Mouse (Mus musculus): ENCODE data around the gene Lenep.

Lenep gene

DNA sequence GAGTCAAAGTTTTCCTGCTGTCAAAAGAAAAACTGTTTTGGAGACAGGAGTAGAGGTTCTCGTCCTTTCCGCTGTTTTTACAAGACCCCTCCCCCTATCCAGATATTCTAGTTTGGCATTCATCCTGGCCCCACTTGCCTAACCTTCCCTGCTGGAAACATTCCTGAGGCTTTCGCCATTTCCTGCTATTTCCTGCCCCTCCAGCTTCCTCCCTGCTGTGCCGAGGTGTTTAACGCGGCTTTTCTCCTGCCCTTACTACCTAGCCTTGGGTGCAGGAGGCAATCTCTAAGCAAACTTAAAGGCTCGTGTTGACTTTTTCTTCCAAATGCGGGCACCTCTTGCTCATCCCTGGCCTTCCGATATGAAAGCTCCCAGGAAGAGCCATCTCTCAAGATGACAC, 17.0 kb upstream of the Lenep start:
- no peak for DNase-seq

DNA sequence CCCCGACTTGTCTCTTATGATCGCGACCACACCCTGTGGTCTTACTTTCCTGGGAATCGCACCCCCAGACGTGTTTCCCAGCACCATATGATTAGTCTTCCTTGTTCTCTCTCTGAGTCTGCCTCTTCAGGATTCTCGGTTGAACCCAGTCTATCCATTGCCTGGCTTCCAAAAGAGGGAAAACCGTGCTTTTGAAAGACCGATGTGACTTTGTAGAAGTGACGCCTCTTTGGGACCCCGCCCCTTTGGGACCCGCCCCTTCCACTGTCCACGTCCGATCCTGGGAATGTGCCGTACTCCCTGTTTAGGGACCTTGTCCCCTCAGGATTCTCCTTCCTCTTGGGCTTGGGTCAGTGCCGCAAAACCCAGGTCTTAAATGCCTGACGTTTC, 16.3 kb upstream of the Lenep start:
- DNase-seq = no peak

GRCm38 (mm10) chr3:89418170-89418860, 15.7 kb upstream of the Lenep start, which contains the start of the genes Cks1b and Shc1:
Cks1b (minus strand) TSS chr3:89418383.
Shc1 (plus strand) TSS chr3:89418443.
- peak; percentile 90 for DNase-seq

DNA sequence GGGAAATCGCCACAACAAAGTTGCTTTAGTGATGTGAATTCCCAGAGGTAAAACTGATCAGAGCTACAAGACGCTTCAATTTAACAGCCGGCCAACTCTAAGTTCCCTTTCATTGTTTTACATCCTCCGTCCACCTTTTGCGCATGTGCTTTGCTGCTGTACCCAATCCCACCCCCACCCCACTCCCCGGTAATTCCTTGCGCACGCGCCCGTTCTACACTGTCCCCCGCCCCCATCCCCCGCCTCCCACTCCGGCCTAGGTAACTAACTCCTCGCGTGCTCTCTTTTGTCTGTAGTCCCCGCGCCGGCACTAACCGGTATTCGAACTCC, 15.2 kb upstream of the Lenep start:
- no peak for DNase-seq

DNA sequence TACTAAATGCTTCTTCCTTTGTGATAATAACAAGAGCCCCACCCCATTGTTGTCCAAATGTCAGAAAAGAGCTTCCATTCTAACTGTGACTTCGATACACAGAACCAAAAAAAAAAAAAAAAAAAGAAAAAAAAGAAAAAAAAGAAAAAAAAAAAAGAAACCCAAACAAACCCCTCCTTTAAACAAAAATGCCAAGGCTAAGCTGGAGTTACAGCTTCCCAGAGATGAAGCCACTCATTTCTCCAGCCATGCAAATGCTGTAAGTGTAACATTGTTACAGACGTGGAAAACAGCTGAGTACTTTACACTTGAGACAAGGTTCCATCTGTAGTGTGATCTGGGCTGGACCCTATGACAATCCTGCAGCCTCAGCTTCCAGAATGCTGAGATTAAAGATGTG, 14.5 kb upstream of the Lenep start:
- DNase-seq = no peak

GRCm38 (mm10) chr3:89416158-89416557, 13.6 kb upstream of the Lenep start:
- no peak for DNase-seq

- peak; percentile 99 for DNase-seq
Measured at GRCm38 (mm10) chr3:89411490-89412393, 9.1 kb upstream of the Lenep start, which contains the start of gene Flad1. Flad1 (minus strand) TSS chr3:89411870.

DNA sequence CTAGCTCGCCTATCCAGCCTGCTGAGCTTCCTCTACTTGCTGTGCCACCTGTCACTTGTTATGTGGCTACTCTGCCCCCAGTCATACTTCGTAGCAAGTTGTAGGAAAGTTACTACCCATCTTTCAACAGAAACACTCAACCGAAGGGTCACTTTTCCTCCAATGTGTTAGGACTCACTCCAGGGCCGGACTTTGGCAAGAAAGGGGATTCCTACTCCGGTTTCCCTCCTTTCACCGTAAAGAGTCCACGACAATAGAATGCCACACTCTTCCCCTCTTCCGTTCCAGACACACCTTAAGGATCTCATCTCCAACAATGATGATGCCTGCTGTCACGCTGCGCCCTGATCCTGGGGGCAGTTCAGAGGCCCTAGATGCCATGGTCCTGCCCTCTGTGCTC, 8.3 kb upstream of the Lenep start:
- no peak for DNase-seq

DNA sequence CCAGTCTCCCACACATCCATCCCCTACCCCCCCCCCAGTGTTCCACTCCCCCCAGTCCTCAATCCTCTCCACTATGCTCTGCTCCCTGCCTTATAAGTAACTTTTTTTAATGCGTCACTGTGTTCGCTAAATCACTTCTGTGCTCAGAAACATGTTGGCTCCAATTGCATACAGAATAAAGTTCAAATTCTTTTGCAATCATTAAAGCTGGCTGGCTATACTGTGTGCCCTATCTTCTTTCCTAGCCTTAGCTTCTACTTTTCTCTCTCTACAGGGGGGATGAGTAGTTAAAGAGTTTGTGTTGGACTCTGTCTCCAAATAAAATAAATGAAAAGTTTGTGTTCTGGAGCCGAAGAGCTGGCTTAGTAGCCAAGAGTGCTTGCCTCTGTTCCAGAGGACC, 7.1 kb upstream of the Lenep start:
- DNase-seq = no peak

DNA sequence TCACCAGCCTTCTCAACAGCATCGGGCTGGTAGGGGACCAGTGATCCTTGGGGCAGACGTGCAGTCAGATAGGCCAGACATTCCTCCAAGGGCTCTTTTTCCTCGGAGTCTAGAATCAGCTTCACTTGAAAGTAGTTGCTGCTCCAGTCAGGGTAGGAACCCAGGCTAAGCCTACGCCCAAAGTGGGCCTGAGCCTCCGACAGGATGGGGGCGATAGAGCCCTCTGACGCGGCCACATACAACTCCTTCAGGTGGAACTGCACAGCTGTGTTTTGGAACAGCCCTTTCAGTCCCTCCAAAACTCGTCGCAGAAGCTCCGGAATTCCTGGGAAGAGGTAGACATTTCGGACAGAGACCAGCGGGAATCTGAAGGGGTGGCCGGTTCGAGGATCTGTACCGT, 5.9 kb upstream of the Lenep start:
- no peak for DNase-seq

GRCm38 (mm10) chr3:89406887-89407286, 4.3 kb upstream of the Lenep start:
- DNase-seq = no peak

DNA sequence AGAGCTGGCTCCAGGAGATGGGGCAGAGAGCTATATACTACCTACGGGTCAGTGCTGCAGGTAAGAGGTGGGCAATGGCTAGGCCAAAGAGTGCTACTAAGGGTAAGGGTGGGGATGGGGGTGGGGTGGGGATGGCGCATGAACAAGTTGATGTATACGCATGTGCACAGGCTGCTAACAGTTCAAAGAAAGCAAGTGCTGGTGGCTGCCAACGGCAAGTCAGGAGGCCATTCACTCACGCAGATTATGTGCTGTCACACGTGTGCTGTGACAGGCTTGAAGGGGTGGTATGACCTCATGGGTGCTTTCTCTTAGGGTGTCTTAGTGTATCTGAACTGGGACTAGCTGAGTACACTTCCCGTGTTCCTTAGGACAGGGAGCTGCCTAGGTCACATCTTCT, 1.3 kb downstream of the Lenep start:
- no peak for DNase-seq

DNA sequence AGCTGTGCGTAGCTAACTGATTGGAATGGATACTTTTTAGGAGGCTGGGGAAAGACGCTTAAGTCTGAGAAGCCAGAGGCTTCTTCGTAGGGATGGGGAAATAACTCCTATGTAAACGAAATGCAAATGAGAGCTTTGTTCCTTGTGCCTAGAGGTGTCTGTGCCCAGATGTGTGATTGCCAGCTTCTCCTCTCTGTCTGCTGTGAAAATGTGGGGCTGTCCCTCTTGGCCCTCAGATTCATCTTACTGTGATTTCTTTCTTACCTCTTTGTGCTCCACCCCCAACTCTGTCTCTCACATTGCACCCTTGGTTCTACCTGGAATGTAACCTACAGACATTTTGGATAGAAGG, 6.0 kb downstream of the Lenep start:
- no peak for DNase-seq

DNA sequence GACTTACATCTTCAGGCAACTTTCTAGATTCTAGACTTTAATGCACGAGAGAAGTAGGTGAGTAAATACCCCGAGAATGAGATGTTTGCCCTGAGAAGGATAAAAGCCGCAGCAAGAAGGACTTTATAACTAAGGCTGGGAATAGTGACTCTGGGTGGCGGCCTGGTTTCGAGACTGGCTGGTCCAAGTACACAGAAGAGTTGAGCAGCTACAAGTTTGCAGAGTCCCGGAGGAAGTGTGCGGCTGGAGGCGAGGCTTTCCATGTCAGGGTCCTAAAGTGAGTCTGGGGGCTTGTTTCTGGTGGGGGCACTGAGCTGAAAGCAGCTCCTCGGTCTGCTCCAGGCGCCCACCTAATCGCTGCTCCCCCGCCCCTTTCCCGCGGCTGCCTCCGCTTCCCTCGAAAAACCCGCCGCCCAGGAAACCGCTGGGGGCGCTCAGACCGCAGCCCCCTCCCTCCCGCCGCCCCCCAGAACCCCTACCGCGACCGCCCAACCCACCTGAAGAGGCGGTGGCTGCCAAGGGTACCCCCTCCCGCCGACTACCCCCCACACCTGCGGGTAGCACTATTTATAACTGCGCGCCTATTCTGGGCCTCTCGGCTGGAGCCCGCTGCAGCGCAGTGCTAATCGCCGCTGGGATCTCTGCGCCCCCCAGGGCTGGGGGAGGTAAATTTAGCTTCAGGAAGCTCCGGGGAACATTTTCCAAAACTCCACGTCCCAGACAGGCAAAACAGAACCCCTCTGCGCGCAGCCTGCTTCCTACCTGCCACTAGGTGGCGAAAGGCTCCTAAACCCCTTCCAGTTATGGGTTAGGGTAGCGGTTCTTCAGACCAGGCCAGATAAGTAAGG, 6.6 kb downstream of the Lenep start:
- peak; percentile 82 for DNase-seq

DNA sequence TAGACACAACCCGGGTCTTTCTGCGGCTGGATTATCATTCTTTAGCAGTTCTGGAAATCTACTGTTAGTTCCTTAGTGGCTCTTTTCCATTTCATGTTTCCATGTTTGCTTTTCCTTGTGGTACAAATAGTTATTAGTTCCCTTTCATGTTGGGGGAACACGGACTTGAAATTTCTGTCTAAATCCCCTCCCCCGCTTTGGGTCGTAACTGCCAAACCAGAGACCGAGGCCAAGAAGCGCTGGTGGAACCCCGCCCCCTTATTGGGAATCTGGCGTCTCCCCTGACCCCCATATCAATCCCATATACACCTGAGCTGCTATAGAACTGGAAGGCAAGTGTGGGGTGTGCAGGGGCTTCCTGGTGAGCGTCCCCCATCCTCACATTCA, 7.2 kb downstream of the Lenep start:
- no peak for DNase-seq

DNA sequence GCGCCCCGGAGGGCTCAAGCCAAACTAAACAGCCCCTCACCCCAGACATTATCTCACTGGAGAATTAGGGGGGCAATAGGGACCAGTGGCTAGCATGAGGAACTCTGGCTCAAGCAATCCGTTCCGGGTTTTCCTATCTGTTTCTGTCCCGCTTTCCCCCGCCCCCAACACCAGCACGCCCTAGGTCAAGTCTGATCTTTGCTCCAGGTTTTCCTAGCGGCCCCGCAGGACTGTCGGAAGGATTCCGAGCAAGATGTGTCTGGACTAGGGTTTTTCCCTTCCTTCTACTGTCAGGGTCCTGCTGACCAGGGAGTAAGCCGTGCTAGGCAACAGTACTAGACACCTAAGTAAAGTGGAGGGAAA, 7.7 kb downstream of the Lenep start:
- peak; percentile 27 for DNase-seq

DNA sequence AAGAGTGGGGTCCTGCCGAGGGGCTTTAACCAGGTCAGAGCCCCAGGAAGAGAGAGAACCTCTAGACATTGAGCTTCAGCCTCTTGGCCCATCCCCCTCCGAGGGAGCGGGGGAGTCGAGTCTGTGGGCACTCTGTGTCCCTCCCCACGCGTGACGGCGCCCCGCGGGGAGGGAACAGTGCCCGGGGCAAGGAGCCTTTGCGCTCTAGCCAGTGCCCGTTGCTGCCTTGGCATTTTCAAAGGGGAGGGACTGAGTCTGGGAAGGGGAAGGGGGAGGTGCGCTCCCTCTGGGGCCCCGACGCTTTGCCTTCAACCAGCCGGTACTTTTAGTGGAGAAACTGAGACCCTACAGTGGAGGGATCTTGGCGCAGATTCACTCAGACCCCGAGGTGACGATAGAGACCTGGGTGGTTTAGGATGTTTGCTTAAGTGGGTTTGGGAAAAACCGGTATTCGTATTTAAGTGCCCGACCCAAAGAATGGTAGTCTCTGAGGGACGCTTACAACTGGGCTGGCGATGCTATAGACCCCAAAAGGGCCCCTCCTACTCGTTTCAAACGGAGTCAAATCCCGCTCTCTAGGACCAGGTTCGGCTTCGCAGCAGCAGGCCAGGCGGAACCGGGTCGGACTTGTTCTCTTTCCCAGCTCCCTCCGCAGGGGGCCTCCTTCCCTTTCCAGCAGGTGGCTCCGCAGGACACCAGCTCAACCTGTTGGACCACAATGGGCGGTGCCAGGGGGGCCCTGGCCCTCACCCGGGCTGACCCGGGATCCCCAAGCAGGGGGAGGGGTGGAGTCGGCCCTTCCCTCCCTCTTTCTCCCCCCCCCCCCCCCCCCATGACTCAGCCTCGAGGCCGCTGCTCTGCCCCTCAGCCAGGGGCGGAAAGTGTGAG, 8.3 kb downstream of the Lenep start, which contains the start of gene Zbtb7b:
Zbtb7b (minus strand) TSS at position 771 of the 888 bp plus-strand sequence.
- peak; percentile 37 for DNase-seq

- DNase-seq = peak; percentile 72
Measured at GRCm38 (mm10) chr3:89393605-89394004, 9.0 kb downstream of the Lenep start.

GRCm38 (mm10) chr3:89392871-89393311, 9.7 kb downstream of the Lenep start:
- no peak for DNase-seq

DNA sequence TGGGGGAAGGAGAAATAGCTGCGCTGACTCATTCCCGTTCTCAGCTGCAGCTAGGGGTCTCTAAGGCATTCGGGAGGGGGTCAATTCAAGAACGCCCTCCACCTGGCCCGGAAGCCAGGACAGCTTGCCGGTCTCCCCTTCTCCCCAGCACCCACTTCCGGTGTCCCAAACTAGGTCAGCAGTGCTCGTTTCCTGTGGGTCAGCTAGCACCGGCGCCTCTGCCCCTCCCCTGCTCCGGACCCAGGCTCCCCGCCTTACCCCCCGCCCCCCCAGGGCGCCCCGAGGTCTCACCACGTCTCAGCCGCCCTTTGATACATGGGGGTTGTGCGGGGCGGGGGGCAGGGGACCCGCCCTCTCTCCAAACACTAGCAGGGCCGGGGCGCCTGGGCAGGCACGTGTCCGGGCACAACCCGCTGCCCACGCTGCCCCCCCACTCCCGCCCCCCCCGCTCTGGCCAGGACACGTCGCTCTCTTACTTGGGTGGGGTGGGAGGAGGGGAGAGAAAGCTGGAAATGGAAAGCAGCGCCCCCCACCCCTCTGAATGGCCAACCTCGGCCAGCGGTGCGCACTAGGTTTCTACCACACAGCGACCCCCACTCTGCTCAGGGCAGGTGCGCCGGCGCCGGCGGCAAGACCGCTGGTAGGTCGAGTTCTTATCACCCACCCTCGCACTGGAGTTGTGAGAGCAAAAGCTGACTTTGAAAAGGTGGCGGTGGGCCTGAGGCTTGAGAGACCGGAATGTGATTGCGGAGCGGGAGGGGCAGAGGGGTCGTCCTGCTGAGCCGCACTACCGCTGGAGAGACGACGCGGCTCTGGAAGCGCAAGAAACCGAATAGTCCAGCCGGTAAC, 10.7 kb downstream of the Lenep start:
- DNase-seq = peak; percentile 38
